Mouse (Mus musculus) heart, postnatal 0 days (tissue): ENCODE measurements at regions not wholly inside any gene's neighbourhood (a gene's known extent, or its start where the extent isn't known, plus 50 kb on each side); places are given as distances from the start of the nearest gene placed in this dataset.

Source experiments
- ATAC-seq: fragments of 200-750 bp; cut with Nextera tagmentation; 2 replicates; pipeline ENCODE4 v1.8.0; 2017; ENCODE audit warnings: low read depth, moderate number of reproducible peaks, moderate library complexity; ENCODE audit not compliant: insufficient read depth
- DNase-seq: peaks from one replicate; pipeline ENCODE4 v3.0.0-alpha.2; 2016; ENCODE audit warnings: low spot score
- H3K27ac ChIP-seq: fragments of 300-500 bp; sonication (generic); 2 replicates; pipeline ENCODE4 v1.5.1; 2014; ENCODE audit warnings: low read depth, mild to moderate bottlenecking
- H3K27me3 ChIP-seq: fragments of 300-500 bp; sonication (generic); 2 replicates; pipeline ENCODE4 v1.6.1; 2014; ENCODE audit warnings: low read length, mixed read lengths; ENCODE audit not compliant: control insufficient read depth, insufficient read depth
- H3K36me3 ChIP-seq: fragments of 300-500 bp; sonication (generic); replicated peaks from 2 replicates; pipeline ENCODE4 v1.6.1; 2014; ENCODE audit warnings: low read length, mixed read lengths; ENCODE audit not compliant: control insufficient read depth, insufficient read depth
- H3K4me1 ChIP-seq: fragments of 300-500 bp; sonication (generic); 2 replicates; pipeline ENCODE4 v1.6.1; 2014; ENCODE audit warnings: antibody characterized with exemption; ENCODE audit not compliant: control insufficient read depth, insufficient read depth
- H3K4me2 ChIP-seq: fragments of 300-500 bp; sonication (generic); 2 replicates; pipeline ENCODE4 v1.6.1; 2014; ENCODE audit warnings: low read depth, mild to moderate bottlenecking, low read length, moderate library complexity
- H3K4me3 ChIP-seq: fragments of 300-500 bp; sonication (generic); 2 replicates; pipeline ENCODE4 v1.5.1; 2014; ENCODE audit warnings: low read depth, low read length
- H3K9ac ChIP-seq: fragments of 300-500 bp; sonication (generic); replicated peaks from 2 replicates; pipeline ENCODE4 v1.6.1; 2014; ENCODE audit warnings: low read depth, low read length, mixed read lengths
- H3K9me3 ChIP-seq: fragments of 300-500 bp; sonication (generic); replicated peaks from 2 replicates; pipeline ENCODE4 v1.6.1; 2016; ENCODE audit warnings: low read length; ENCODE audit not compliant: control insufficient read depth
- CTCF ChIP-seq: IDR thresholded peaks from 2 replicates; pipeline ENCODE4 v1.5.1; 2016; ENCODE audit warnings: antibody characterized with exemption, control low read depth, low read depth
- EP300 ChIP-seq: IDR thresholded peaks from 2 replicates; pipeline ENCODE4 v1.6.1; 2016; ENCODE audit warnings: antibody characterized with exemption, low read depth
- WGBS: fragments of 180-500 bp; shearing (Covaris S2); extraction: QIAGEN DNeasy Blood & Tissue Kit; methylation state at CpG from one replicate; pipeline ENCODE4 v1.1.7; 2014; 5-methylcytosine and 5-hydroxymethylcytosine counted together

DNA sequence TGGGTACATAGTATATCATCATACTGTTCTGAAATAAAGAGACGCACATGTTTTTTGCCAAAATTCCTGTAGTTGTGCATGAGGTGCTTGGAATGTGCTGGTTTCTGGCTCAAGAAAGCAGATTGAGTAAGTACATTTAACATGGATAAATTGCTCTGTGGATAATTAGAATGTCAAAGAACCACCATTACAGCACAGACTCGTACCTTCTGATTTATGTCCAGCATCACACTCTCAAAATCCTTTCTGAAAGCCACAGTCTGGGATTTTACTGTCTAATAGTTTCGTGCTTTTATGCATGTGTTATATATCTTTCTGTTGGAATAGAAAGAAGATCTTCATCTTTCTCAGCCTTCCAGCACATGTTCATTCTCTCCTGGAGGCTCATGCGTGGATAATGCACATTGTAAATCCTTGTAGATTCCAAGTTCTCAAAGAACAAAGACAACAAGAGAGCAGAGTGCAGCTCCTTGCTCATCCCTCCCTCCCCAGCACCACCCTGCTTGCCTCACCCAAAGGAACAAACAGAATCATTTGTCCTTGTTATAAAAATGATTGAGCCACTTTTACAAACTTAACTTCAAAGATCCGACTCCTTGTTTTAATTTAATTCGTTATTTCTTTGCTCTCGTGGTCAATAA, 348.9 kb upstream of the Ctso start:
- ATAC-seq (no peak), DNase-seq (no peak)
- no peak for TF ChIP-seq CTCF
- no peak for TF ChIP-seq EP300
- no peaks in the 10 kb centered on the region for H3K36me3 ChIP-seq
- H3K27me3 ChIP-seq, result no peaks in the 10 kb centered on the region
- H3K4me3 ChIP-seq, result no peak overlapping the region
- no peak overlapping the region for H3K27ac ChIP-seq
- H3K9ac ChIP-seq, result no peak overlapping the region
- H3K9me3 ChIP-seq, result no peaks in the 10 kb centered on the region; the same call in 1 of the 2 replicates
- 71% methylated on average over 7 of the region's 7 CpGs for WGBS
- no peak overlapping the region for H3K4me2 ChIP-seq
- H3K4me1 ChIP-seq, result no peaks in the 10 kb centered on the region

GRCm38 (mm10) chr3:81589109-81589508, 343.3 kb upstream of the Ctso start:
- no peak overlapping the region for H3K9ac ChIP-seq
- H3K4me2 ChIP-seq, result no peak overlapping the region
- WGBS, result 21% methylated on average over 3 of the region's 3 CpGs
- DNase-seq (no peak), ATAC-seq (no peak)
- no peaks in the 10 kb centered on the region; the same call in 1 of the 2 replicates for H3K9me3 ChIP-seq
- H3K4me3 ChIP-seq, result no peak overlapping the region
- H3K36me3 ChIP-seq, result no peaks in the 10 kb centered on the region
- H3K27me3 ChIP-seq, result no peaks in the 10 kb centered on the region
- H3K4me1 ChIP-seq, result no peaks in the 10 kb centered on the region
- H3K27ac ChIP-seq, result no peak overlapping the region
- TF ChIP-seq CTCF (no peak), EP300 (no peak)

DNA sequence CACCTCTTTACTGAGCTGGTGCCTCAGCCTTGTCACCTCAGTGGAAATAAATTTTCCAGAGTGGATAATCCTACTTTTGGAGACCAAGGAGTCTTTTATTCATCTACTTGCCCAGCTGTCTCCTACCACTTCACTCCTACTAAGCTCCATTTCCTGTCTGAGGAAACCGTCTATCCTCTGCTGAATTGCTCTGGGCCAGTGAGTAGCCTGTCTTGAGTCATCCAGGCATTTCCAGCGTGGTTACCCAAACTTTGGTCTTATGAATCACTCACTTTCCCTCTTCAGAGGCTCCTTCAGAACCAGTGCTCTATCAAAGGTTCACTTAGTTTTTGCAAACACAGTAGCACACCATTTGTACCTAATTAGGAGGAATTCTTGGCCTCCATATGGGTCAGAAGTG, 303.2 kb upstream of the Ctso start:
- Histone ChIP-seq H3K27ac (no peak overlapping the region), H3K36me3 (no peaks in the 10 kb centered on the region), H3K9me3 (no peaks in the 10 kb centered on the region), H3K4me2 (no peak overlapping the region), H3K4me1 (no peaks in the 10 kb centered on the region), H3K4me3 (no peak overlapping the region), H3K27me3 (no peaks in the 10 kb centered on the region), H3K9ac (no peak overlapping the region)
- 37% methylated on average over 2 of the region's 2 CpGs for WGBS
- DNase-seq (no peak), ATAC-seq (no peak)
- TF ChIP-seq CTCF (no peak), EP300 (no peak)

- Histone ChIP-seq H3K9ac (no peak overlapping the region), H3K4me2 (no peak overlapping the region), H3K4me1 (no peaks in the 10 kb centered on the region), H3K4me3 (no peak overlapping the region), H3K27me3 (no peaks in the 10 kb centered on the region), H3K9me3 (no peaks in the 10 kb centered on the region), H3K36me3 (no peaks in the 10 kb centered on the region), H3K27ac (no peak overlapping the region)
- WGBS, result 45% methylated on average over 3 of the region's 3 CpGs
- TF ChIP-seq CTCF, result no peak
- no peak for TF ChIP-seq EP300
- ATAC-seq, result no peak
- DNase-seq, result no peak
Observed at GRCm38 (mm10) chr3:81658490-81658889, 273.9 kb upstream of the Ctso start.

DNA sequence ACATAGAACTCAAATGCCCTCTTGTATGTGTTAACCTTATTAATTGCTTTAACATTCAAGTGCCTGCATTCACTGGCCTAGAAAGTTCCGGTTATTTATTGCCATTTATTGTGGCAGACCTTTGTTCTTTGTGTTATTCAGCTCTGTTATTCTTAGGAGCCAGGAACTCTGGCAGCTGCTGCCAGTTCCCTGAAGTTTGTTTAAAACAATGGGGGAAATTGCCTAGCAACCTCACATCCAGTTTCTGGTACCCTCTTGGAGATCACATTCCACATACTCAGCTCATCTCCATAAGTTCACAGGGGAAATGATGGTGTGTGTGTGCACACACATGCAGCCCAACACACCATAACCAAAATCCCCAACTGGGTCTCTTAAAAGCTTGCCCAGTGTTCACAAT, 270.8 kb upstream of the Ctso start:
- TF ChIP-seq CTCF, result no peak
- no peak for TF ChIP-seq EP300
- ATAC-seq (no peak), DNase-seq (no peak)
- Histone ChIP-seq H3K4me2 (no peak overlapping the region), H3K36me3 (no peaks in the 10 kb centered on the region), H3K27me3 (no peaks in the 10 kb centered on the region), H3K9me3 (no peaks in the 10 kb centered on the region), H3K27ac (no peak overlapping the region), H3K4me3 (no peak overlapping the region), H3K4me1 (no peaks in the 10 kb centered on the region), H3K9ac (no peak overlapping the region)
- WGBS, result 50% methylated on average over 1 of the region's 1 CpGs

DNA sequence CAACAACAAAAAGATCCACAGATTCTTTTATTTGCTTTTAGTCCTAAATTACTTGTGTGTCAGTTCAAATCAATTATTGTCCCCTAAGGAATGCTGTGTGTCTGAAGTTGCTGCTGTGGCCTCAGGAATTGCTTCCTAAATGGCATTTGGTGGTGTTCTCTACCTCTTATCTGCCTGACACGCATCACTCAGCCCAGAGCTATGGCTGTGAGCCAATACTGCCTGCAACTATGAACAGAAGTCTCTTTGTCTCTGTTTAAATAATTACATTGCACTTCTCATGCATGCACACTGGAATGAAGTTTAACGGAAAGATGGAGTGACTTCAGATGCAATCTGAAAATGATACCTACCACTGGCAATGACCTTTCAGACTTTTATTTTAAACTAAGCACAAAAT, 266.1 kb upstream of the Ctso start:
- Histone ChIP-seq H3K9ac (no peak overlapping the region), H3K36me3 (no peaks in the 10 kb centered on the region), H3K4me3 (no peak overlapping the region), H3K4me1 (no peaks in the 10 kb centered on the region), H3K27ac (no peak overlapping the region), H3K9me3 (no peaks in the 10 kb centered on the region), H3K27me3 (no peaks in the 10 kb centered on the region), H3K4me2 (no peak overlapping the region)
- ATAC-seq (no peak), DNase-seq (no peak)
- no peak for TF ChIP-seq EP300
- no peak for TF ChIP-seq CTCF
- 12% methylated on average over 2 of the region's 2 CpGs for WGBS
